Mouse (Mus musculus): Measurements from ENCODE around the gene Phf21a. TPM values are rescaled to one million over a fixed set of nuclear protein-coding genes. Genes with fewer than 3 reads are reported as not detected.

The Phf21a gene
- polyA plus RNA-seq, 1 experiment from 2014 or later = 37.6 TPM

- Histone ChIP-seq H3K4me2 (replicated peaks) (no peak overlapping the region), H3K4me3 (replicated peaks) (no peak overlapping the region), H3K27ac (replicated peaks) (no peak overlapping the region), H3K4me1 (no peaks in the 10 kb centered on the region), H3K27me3 (no peaks in the 10 kb centered on the region), H3K9me3 (replicated peaks) (no peaks in the 10 kb centered on the region), H3K9ac (no peak overlapping the region), H3K36me3 (peaks cover 96% of the 10 kb centered on the region)
- 88% methylated on average over 18 of the region's 18 CpGs for WGBS
- ATAC-seq (ENCODE audit: insufficient number of reproducible peaks, low FRiP score, low TSS enrichment, low read depth) = no peak
These were observed 315.6 kb downstream of the Phf21a start for GRCm38 (mm10) chr2:92408309-92409045.

- H3K9me3 ChIP-seq (replicated peaks) = no peaks in the 10 kb centered on the region
- ATAC-seq (ENCODE audit: insufficient number of reproducible peaks, low FRiP score, low TSS enrichment, low read depth) = no peak
- no peaks in the 10 kb centered on the region for H3K27me3 ChIP-seq
- no peak overlapping the region for H3K4me2 ChIP-seq (replicated peaks)
- no peak overlapping the region for H3K27ac ChIP-seq (replicated peaks)
- H3K4me1 ChIP-seq = no peaks in the 10 kb centered on the region
- no peak overlapping the region for H3K4me3 ChIP-seq (replicated peaks)
- WGBS = 94% methylated on average over 10 of the region's 10 CpGs
- H3K9ac ChIP-seq = no peak overlapping the region
- H3K36me3 ChIP-seq = peaks cover 91% of the 10 kb centered on the region
These were observed 318.8 kb downstream of the Phf21a start for GRCm38 (mm10) chr2:92411705-92412104.

MicroRNA genes within 50 kb of the gene (microRNA counts, 519-probe panel; counts per million panel counts)
- microRNA mmu-miR-1955 = 3,129 counts per million, percentile 76 among the panel's probes with 10 or more counts

Small RNA genes within 50 kb of the gene (microRNA-seq; reads per million reads assigned to microRNA genes)
- 18.8 reads per million, percentile 36 among the genes with 10 or more reads in this experiment for gene Mir1955 (ENCODE audit: borderline number of aligned reads)
- not detected for gene Mir7000 (ENCODE audit: borderline number of aligned reads)

Other genes with a start within 250 kb of the Phf21a start
- 0.25 and 0.49 TPM in 2 replicates for gene Chrm4, start 165.9 kb upstream of the Phf21a start, polyA plus RNA-seq (2015; fragmentation: Nextera tagmentation; extraction: Ambion mirVana)
- gene Mdk, start 160.8 kb upstream of the Phf21a start, polyA plus RNA-seq (2015; fragmentation: Nextera tagmentation; extraction: Ambion mirVana) = 879 and 898 TPM in 2 replicates
- gene Gm9821, start 147.4 kb upstream of the Phf21a start, polyA plus RNA-seq (2015; fragmentation: Nextera tagmentation; extraction: Ambion mirVana) = 0.67 and 0.79 TPM in 2 replicates
- 36.3 and 39.9 TPM in 2 replicates for gene Dgkz, start 117.3 kb upstream of the Phf21a start, polyA plus RNA-seq (2015; fragmentation: Nextera tagmentation; extraction: Ambion mirVana)
- gene Creb3l1, start 68.6 kb upstream of the Phf21a start, polyA plus RNA-seq (2015; fragmentation: Nextera tagmentation; extraction: Ambion mirVana) = 36.8 and 44.3 TPM in 2 replicates

Measured in embryonic facial prominence, embryonic 15.5 days (tissue).